Mouse (Mus musculus) heart, postnatal 0 days (tissue): ENCODE measurements around the gene Tmem184b. TPM values are rescaled to one million over a fixed set of nuclear protein-coding genes. Genes with fewer than 3 reads are reported as not detected.

Experiments used
- ATAC-seq: fragments of 200-750 bp; cut with Nextera tagmentation; 2 replicates; pipeline ENCODE4 v1.8.0; 2017; ENCODE audit warnings: low read depth, moderate number of reproducible peaks, moderate library complexity; ENCODE audit not compliant: insufficient read depth
- DNase-seq: peaks from one replicate; pipeline ENCODE4 v3.0.0-alpha.2; 2016; ENCODE audit warnings: low spot score
- H3K27ac ChIP-seq: fragments of 300-500 bp; sonication (generic); 2 replicates; pipeline ENCODE4 v1.5.1; 2014; ENCODE audit warnings: low read depth, mild to moderate bottlenecking
- H3K27me3 ChIP-seq: fragments of 300-500 bp; sonication (generic); 2 replicates; pipeline ENCODE4 v1.6.1; 2014; ENCODE audit warnings: low read length, mixed read lengths; ENCODE audit not compliant: control insufficient read depth, insufficient read depth
- H3K36me3 ChIP-seq: fragments of 300-500 bp; sonication (generic); replicated peaks from 2 replicates; pipeline ENCODE4 v1.6.1; 2014; ENCODE audit warnings: low read length, mixed read lengths; ENCODE audit not compliant: control insufficient read depth, insufficient read depth
- H3K4me1 ChIP-seq: fragments of 300-500 bp; sonication (generic); 2 replicates; pipeline ENCODE4 v1.6.1; 2014; ENCODE audit warnings: antibody characterized with exemption; ENCODE audit not compliant: control insufficient read depth, insufficient read depth
- H3K4me2 ChIP-seq: fragments of 300-500 bp; sonication (generic); 2 replicates; pipeline ENCODE4 v1.6.1; 2014; ENCODE audit warnings: low read depth, mild to moderate bottlenecking, low read length, moderate library complexity
- H3K4me3 ChIP-seq: fragments of 300-500 bp; sonication (generic); 2 replicates; pipeline ENCODE4 v1.5.1; 2014; ENCODE audit warnings: low read depth, low read length
- H3K9ac ChIP-seq: fragments of 300-500 bp; sonication (generic); replicated peaks from 2 replicates; pipeline ENCODE4 v1.6.1; 2014; ENCODE audit warnings: low read depth, low read length, mixed read lengths
- H3K9me3 ChIP-seq: fragments of 300-500 bp; sonication (generic); replicated peaks from 2 replicates; pipeline ENCODE4 v1.6.1; 2016; ENCODE audit warnings: low read length; ENCODE audit not compliant: control insufficient read depth
- CTCF ChIP-seq: IDR thresholded peaks from 2 replicates; pipeline ENCODE4 v1.5.1; 2016; ENCODE audit warnings: antibody characterized with exemption, control low read depth, low read depth
- EP300 ChIP-seq: IDR thresholded peaks from 2 replicates; pipeline ENCODE4 v1.6.1; 2016; ENCODE audit warnings: antibody characterized with exemption, low read depth
- WGBS: fragments of 180-500 bp; shearing (Covaris S2); extraction: QIAGEN DNeasy Blood & Tissue Kit; methylation state at CpG from one replicate; pipeline ENCODE4 v1.1.7; 2014; 5-methylcytosine and 5-hydroxymethylcytosine counted together
- polyA plus RNA-seq: library from polyadenylated mRNA; unstranded; fragments of >200 nt; fragmentation: Nextera tagmentation; extraction: Ambion mirVana; gene quantifications from 2 replicates; pipeline ENCODE4 v1.2.1, GENCODE M21; 2015
- total RNA-seq: library from RNA; depleted of rRNA; stranded (reverse); fragments of >200 nt; gene quantifications from 2 replicates; pipeline ENCODE4 v1.2.3, GENCODE M21; 2014; ENCODE audit warnings: low replicate concordance

Tmem184b gene
- total and polyA plus RNA-seq, 2 experiments from 2014 or later: 31.8 to 70.6 TPM

GRCm38 (mm10) chr15:79370281-79370843 lies 33.0 kb downstream of the Tmem184b start:
- H3K36me3 ChIP-seq: peaks cover 81% of the 10 kb centered on the region
- DNase-seq (no peak), ATAC-seq (no peak)
- H3K4me1 ChIP-seq: 0 out of 2 replicates have a peak, but pooled peaks cover 3% of the 10 kb centered on the region
- TF ChIP-seq EP300 (no peak), CTCF (no peak)
- H3K27ac ChIP-seq: peak overlapping the region; percentile 88
- H3K4me2 ChIP-seq: no peak overlapping the region
- no peaks in the 10 kb centered on the region for H3K27me3 ChIP-seq
- 78% methylated on average over 7 of the region's 7 CpGs for WGBS
- no peak overlapping the region for H3K9ac ChIP-seq
- no peak overlapping the region for H3K4me3 ChIP-seq
- no peaks in the 10 kb centered on the region for H3K9me3 ChIP-seq

GRCm38 (mm10) chr15:79369452-79370280 lies 33.7 kb downstream of the Tmem184b start:
- no peak overlapping the region for H3K4me3 ChIP-seq
- peak overlapping the region; percentile 88 for H3K27ac ChIP-seq
- DNase-seq (no peak), ATAC-seq (no peak)
- H3K27me3 ChIP-seq: no peaks in the 10 kb centered on the region
- no peak overlapping the region for H3K9ac ChIP-seq
- 0 out of 2 replicates have a peak, but pooled peaks cover 3% of the 10 kb centered on the region for H3K4me1 ChIP-seq
- peaks cover 88% of the 10 kb centered on the region for H3K36me3 ChIP-seq
- TF ChIP-seq CTCF (no peak), EP300 (no peak)
- H3K9me3 ChIP-seq: no peaks in the 10 kb centered on the region
- WGBS: 71% methylated on average over 15 of the region's 15 CpGs
- H3K4me2 ChIP-seq: no peak overlapping the region

- no peak overlapping the region for H3K4me2 ChIP-seq
Observed at GRCm38 (mm10) chr15:79368861-79369440, 34.4 kb downstream of the Tmem184b start.

GRCm38 (mm10) chr15:79368313-79368811 lies 35.0 kb downstream of the Tmem184b start:
- H3K27me3 ChIP-seq: no peaks in the 10 kb centered on the region
- 39% methylated on average over 14 of the region's 14 CpGs for WGBS
- peaks cover 87% of the 10 kb centered on the region for H3K36me3 ChIP-seq
- ATAC-seq (peak; percentile 80), DNase-seq (peak; percentile 76)
- peak overlapping the region; percentile 88 for H3K27ac ChIP-seq
- H3K9ac ChIP-seq: no peak overlapping the region
- no peak for TF ChIP-seq EP300
- no peak for TF ChIP-seq CTCF
- no peak overlapping the region for H3K4me2 ChIP-seq
- no peaks in the 10 kb centered on the region for H3K9me3 ChIP-seq
- H3K4me1 ChIP-seq: 0 out of 2 replicates have a peak, but pooled peaks cover 3% of the 10 kb centered on the region
- no peak overlapping the region for H3K4me3 ChIP-seq

More at GRCm38 (mm10) chr15:79368861-79369440, 34.4 kb downstream of the Tmem184b start:
- Histone ChIP-seq H3K27me3 (no peaks in the 10 kb centered on the region), H3K9me3 (no peaks in the 10 kb centered on the region), H3K9ac (no peak overlapping the region), H3K27ac (peak overlapping the region; percentile 88), H3K4me1 (0 out of 2 replicates have a peak, but pooled peaks cover 3% of the 10 kb centered on the region), H3K4me3 (no peak overlapping the region), H3K36me3 (peaks cover 87% of the 10 kb centered on the region)
- ATAC-seq (peak; percentile 45), DNase-seq (peak; percentile 75)
- WGBS: 76% methylated on average over 8 of the region's 8 CpGs
- TF ChIP-seq EP300 (no peak), CTCF (no peak)

- DNase-seq (no peak), ATAC-seq (no peak)
- Histone ChIP-seq H3K27me3 (no peaks in the 10 kb centered on the region), H3K9ac (no peak overlapping the region), H3K4me3 (no peak overlapping the region), H3K9me3 (no peaks in the 10 kb centered on the region), H3K4me1 (0 out of 2 replicates have a peak, but pooled peaks cover 3% of the 10 kb centered on the region), H3K36me3 (peaks cover 90% of the 10 kb centered on the region), H3K4me2 (no peak overlapping the region), H3K27ac (no peak overlapping the region)
- TF ChIP-seq EP300: no peak
- TF ChIP-seq CTCF: no peak
- WGBS: 84% methylated on average over 5 of the region's 5 CpGs
Observed at GRCm38 (mm10) chr15:79366402-79366801, 37.0 kb downstream of the Tmem184b start.
